Mouse (Mus musculus): ENCODE measurements at regions not wholly inside any gene's neighbourhood (a gene's known extent, or its start where the extent isn't known, plus 50 kb on each side); places are given as distances from the start of the nearest gene placed in this dataset.

DNA sequence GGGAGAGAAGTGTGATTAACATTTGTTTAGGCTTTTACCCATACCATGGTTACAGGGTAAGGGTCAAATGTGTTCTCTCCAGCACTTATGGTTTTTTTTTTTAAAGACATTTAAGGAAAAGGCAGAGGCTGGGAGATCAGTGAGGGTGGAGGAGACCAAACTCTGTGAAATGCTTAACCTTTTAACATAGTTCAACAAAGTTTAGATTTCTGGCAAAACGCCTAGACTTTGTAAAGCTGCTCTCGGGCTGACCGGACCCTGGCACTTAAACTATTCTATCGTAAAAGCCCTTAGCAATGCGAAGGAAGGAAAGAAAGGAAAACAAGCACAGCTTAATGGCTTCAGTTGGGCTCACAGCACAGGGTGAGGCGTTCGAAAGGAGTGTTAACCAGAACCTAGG, 189.6 kb upstream of the Ttc29 start:
- no peak for TF ChIP-seq CTCF (IDR thresholded peaks at IDR 0.05)
- TF ChIP-seq EP300 (IDR thresholded peaks at IDR 0.05), result no peak

Measured in lung, postnatal 0 days (tissue).